Mouse (Mus musculus) CH12.LX (cell line): Measurements from ENCODE around the gene Ubxn4. TPM values are rescaled to one million over a fixed set of nuclear protein-coding genes. Genes with fewer than 3 reads are reported as not detected.

Source experiments
- DNase-seq: peaks from one replicate; pipeline ENCODE4 v3.0.0-alpha.2; 2013; ENCODE audit errors: extremely low read depth
- H3K27ac ChIP-seq: 2 replicates; pipeline ENCODE4 v1.5.1; 2012; ENCODE audit warnings: low read depth, mild to moderate bottlenecking, control low read depth, moderate library complexity; ENCODE audit not compliant: insufficient read depth
- H3K27me3 ChIP-seq: replicated peaks from 2 replicates; pipeline ENCODE3; 2012; ENCODE audit warnings: inconsistent platforms
- H3K36me3 ChIP-seq, 2 experiments: replicated peaks in 1 of 2; 2 replicates each; pipeline versions ENCODE3 to v1.6.1; 2012; ENCODE audit warnings: inconsistent platforms in 1 of 2, low read length in 1 of 2, mild to moderate bottlenecking in 1 of 2, mixed read lengths in 1 of 2, moderate library complexity in 1 of 2; ENCODE audit not compliant: control insufficient read depth in 1 of 2, insufficient read depth in 1 of 2
- H3K4me1 ChIP-seq, 2 experiments: 2 replicates each; pipeline ENCODE4 v1.6.1; 2012; ENCODE audit warnings: inconsistent platforms in 1 of 2, moderate library complexity in 1 of 2; ENCODE audit not compliant: insufficient read depth in 2 of 2, control insufficient read depth in 1 of 2
- H3K4me2 ChIP-seq: 2 replicates; pipeline ENCODE4 v1.6.1; 2012; ENCODE audit warnings: low read depth, mild to moderate bottlenecking, control low read depth; ENCODE audit not compliant: poor library complexity, insufficient read depth, severe bottlenecking
- H3K4me3 ChIP-seq, 3 experiments: fragments of 150-350 bp in 1 of 3; sonication (generic) in 1 of 3; replicated peaks in 1 of 3; 2 replicates each; pipeline versions ENCODE3 to v1.5.1; 2011 to 2012; ENCODE audit warnings: low read depth in 2 of 3, low read length in 2 of 3, mild to moderate bottlenecking in 2 of 3, moderate library complexity in 2 of 3, control low read depth in 1 of 3, improper control_type of control experiment in 1 of 3, inconsistent platforms in 1 of 3, mixed read lengths in 1 of 3; ENCODE audit not compliant: poor library complexity in 1 of 3
- H3K79me2 ChIP-seq: replicated peaks from 2 replicates; pipeline ENCODE4 v1.6.1; 2012; ENCODE audit warnings: mild to moderate bottlenecking, moderate library complexity; ENCODE audit not compliant: control insufficient read depth, poor library complexity, insufficient read depth, severe bottlenecking; ENCODE audit errors: extremely low read depth
- H3K9ac ChIP-seq: 2 replicates; pipeline ENCODE4 v1.6.1; 2012; ENCODE audit warnings: low read depth, mild to moderate bottlenecking, control low read depth, moderate library complexity; ENCODE audit not compliant: insufficient read depth
- H3K9me3 ChIP-seq: replicated peaks from 2 replicates; pipeline ENCODE3; 2012; ENCODE audit warnings: low read length, inconsistent platforms, mixed read lengths
- CTCF ChIP-seq, 2 experiments: IDR thresholded peaks in 1 of 2; conservative IDR thresholded peaks in 1 of 2; 2 replicates each; pipeline ENCODE4 v1.5.1; 2011 to 2012; ENCODE audit warnings: low read depth in 2 of 2, low read length in 2 of 2, improper control_type of control experiment in 1 of 2, inconsistent platforms in 1 of 2, mild to moderate bottlenecking in 1 of 2, moderate library complexity in 1 of 2
- E2F4 ChIP-seq: IDR thresholded peaks from 2 replicates; pipeline ENCODE4 v1.6.1; 2011; ENCODE audit warnings: low read depth, low read length, improper control_type of control experiment; ENCODE audit not compliant: insufficient replicate concordance
- ELF1 ChIP-seq: IDR thresholded peaks from 2 replicates; pipeline ENCODE4 v1.6.1; 2014; ENCODE audit warnings: low read depth, mild to moderate bottlenecking, inconsistent platforms, low read length, improper control_type of control experiment
- EP300 ChIP-seq: IDR thresholded peaks from 2 replicates; pipeline ENCODE4 v1.6.1; 2011; ENCODE audit warnings: low read length, improper control_type of control experiment
- ETS1 ChIP-seq: conservative IDR thresholded peaks from 2 replicates; pipeline ENCODE4 v1.6.1; 2012; ENCODE audit warnings: low read depth, mild to moderate bottlenecking, inconsistent platforms, low read length, improper control_type of control experiment, moderate library complexity
- HCFC1 ChIP-seq: IDR thresholded peaks from 2 replicates; pipeline ENCODE4 v1.6.1; 2012; ENCODE audit warnings: low read depth, mild to moderate bottlenecking, inconsistent platforms, low read length, improper control_type of control experiment
- IRF4 ChIP-seq: IDR thresholded peaks from 2 replicates; pipeline ENCODE4 v1.6.1; 2014; ENCODE audit warnings: low read depth, mild to moderate bottlenecking, inconsistent platforms, low read length, improper control_type of control experiment
- KAT2A ChIP-seq: IDR thresholded peaks from 2 replicates; pipeline ENCODE4 v1.6.1; 2012; ENCODE audit warnings: low read length, improper control_type of control experiment, inconsistent platforms; ENCODE audit not compliant: insufficient replicate concordance
- MAX ChIP-seq: IDR thresholded peaks from 2 replicates; pipeline ENCODE4 v1.6.1; 2011; ENCODE audit warnings: low read length, improper control_type of control experiment
- MAZ ChIP-seq: IDR thresholded peaks from 2 replicates; pipeline ENCODE4 v1.6.1; 2012; ENCODE audit warnings: low read depth, mild to moderate bottlenecking, inconsistent platforms, low read length, improper control_type of control experiment, moderate library complexity
- MEF2A ChIP-seq: IDR thresholded peaks from 2 replicates; pipeline ENCODE4 v1.6.1; 2014; ENCODE audit warnings: low read depth, mild to moderate bottlenecking, inconsistent platforms, low read length, improper control_type of control experiment, borderline replicate concordance
- NELFE ChIP-seq: IDR thresholded peaks from 2 replicates; pipeline ENCODE4 v1.6.1; 2011; ENCODE audit warnings: low read depth, low read length, improper control_type of control experiment
- RAD21 ChIP-seq: IDR thresholded peaks from 2 replicates; pipeline ENCODE4 v1.6.1; 2011; ENCODE audit warnings: low read depth, mild to moderate bottlenecking, low read length, improper control_type of control experiment, moderate library complexity
- RCOR1 ChIP-seq: conservative IDR thresholded peaks from 2 replicates; pipeline ENCODE4 v1.6.1; 2012; ENCODE audit warnings: low read depth, mild to moderate bottlenecking, inconsistent platforms, low read length, improper control_type of control experiment
- SMC3 ChIP-seq: IDR thresholded peaks from 2 replicates; pipeline ENCODE4 v1.6.1; 2011; ENCODE audit warnings: low read depth, low read length, improper control_type of control experiment
- TBP ChIP-seq: conservative IDR thresholded peaks from 2 replicates; pipeline ENCODE4 v1.6.1; 2011; ENCODE audit warnings: low read depth, low read length, improper control_type of control experiment
- TCF12 ChIP-seq: IDR thresholded peaks from 2 replicates; pipeline ENCODE4 v1.6.1; 2014; ENCODE audit warnings: low read depth, mild to moderate bottlenecking, inconsistent platforms, low read length, improper control_type of control experiment
- USF1 ChIP-seq: IDR thresholded peaks from 2 replicates; pipeline ENCODE4 v1.6.1; 2014; ENCODE audit warnings: low read depth, mild to moderate bottlenecking, inconsistent platforms, low read length, improper control_type of control experiment
- ZKSCAN1 ChIP-seq: IDR thresholded peaks from 2 replicates; pipeline ENCODE4 v1.6.1; 2012; ENCODE audit warnings: low read depth, inconsistent platforms, low read length, improper control_type of control experiment, borderline replicate concordance
- ZNF384 ChIP-seq: IDR thresholded peaks from 2 replicates; pipeline ENCODE4 v1.6.1; 2012; ENCODE audit warnings: low read depth, low read length, improper control_type of control experiment, inconsistent platforms
- dilution Hi-C: fragments of 300-500 bp; cut with MboI; formaldehyde crosslinking; loops from 2 replicates; pipeline ENCODE4 v1.14.3; 2020; ENCODE audit warnings: low sequenced_read_pairs; ENCODE audit not compliant: extremely low pct_unique_long_range_greater_than_20kb, extremely low pct_ligation_motif_present
- in situ Hi-C: fragments of 300-500 bp; cut with MboI; formaldehyde crosslinking; loops from 3 replicates; pipeline ENCODE4 v1.14.3; 2019; ENCODE audit warnings: low sequenced_read_pairs, low pct_ligation_motif_present, low pct_unique_long_range_greater_than_20kb, mixed read lengths
- polyA plus RNA-seq: library from polyadenylated mRNA; unstranded; fragments of >175 nt; gene quantifications from 2 replicates; pipeline ENCODE4 v1.2.1, GENCODE M21; 2012; ENCODE audit warnings: low read depth; ENCODE audit not compliant: insufficient read length
- total RNA-seq, 2 experiments: library from RNA; depleted of rRNA; stranded (reverse); fragments of 300-350 nt in 1 of 2; fragments of >200 nt in 1 of 2; gene quantifications; 2 replicates each; pipeline ENCODE4 v1.2.3; 2012 to 2014

Gene Ubxn4
- total and polyA plus RNA-seq, 3 experiments = 38.7 to 110 (median 41.5) TPM

DNA sequence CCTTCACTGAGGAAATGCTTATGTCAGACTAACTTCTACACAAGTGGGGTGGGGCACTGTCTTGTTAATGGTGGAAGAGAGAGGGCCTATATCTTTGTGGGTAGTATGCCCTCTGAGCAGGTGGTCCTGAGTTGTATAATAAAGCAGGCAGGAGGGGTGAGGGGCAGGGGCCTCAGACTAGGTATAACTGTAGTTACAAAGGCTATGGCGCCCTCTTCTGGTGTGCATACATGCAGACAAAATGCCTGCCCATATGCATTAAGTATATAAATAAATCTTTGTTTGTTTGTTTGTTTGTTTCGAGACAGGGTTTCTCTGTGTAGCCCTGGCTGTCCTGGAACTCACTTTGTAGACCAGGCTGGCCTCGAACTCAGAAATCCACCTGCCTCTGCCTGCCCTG, 65.3 kb downstream of the Ubxn4 start:
- in situ Hi-C loops = no loop called here
- Histone ChIP-seq H3K4me2 (no peak overlapping the region), H3K27me3 (no peaks in the 10 kb centered on the region)
- no peak for DNase-seq
- TF ChIP-seq ZNF384 (no peak), ELF1 (no peak), USF1 (no peak), NELFE (no peak), SMC3 (peak; percentile 21; the same call in 1 of the 2 replicates), RCOR1 (no peak), RAD21 (peak; percentile 41), HCFC1 (no peak), MAX (no peak), KAT2A (no peak), TCF12 (no peak), ETS1 (no peak), MEF2A (no peak), EP300 (no peak), IRF4 (no peak), TBP (no peak), MAZ (no peak), ZKSCAN1 (no peak), CTCF (conservative IDR thresholded peaks at IDR 0.05 in 1 of 2, IDR thresholded peaks at IDR 0.05 in 1 of 2; ENCODE audit: low read depth in 2 of 2, low read length in 2 of 2) (peak in 1 of 2 experiments; percentile 39; a peak in 2 of 4 replicates), E2F4 (no peak)
- TF ChIP-seq, all 38 proteins: peak for 3
- no peaks in the 10 kb centered on the region for H3K36me3 ChIP-seq
- no peak overlapping the region for H3K9ac ChIP-seq
- H3K27ac ChIP-seq = no peak overlapping the region
- H3K79me2 ChIP-seq = no peaks in the 10 kb centered on the region
- peaks cover 0 to 7% of the 10 kb centered on the region in 2 experiments; a peak in 1 of 4 replicates for H3K4me1 ChIP-seq
- H3K4me3 ChIP-seq = no peak overlapping the region
- no peaks in the 10 kb centered on the region for H3K9me3 ChIP-seq
- dilution Hi-C loops = no loop called here

DNA sequence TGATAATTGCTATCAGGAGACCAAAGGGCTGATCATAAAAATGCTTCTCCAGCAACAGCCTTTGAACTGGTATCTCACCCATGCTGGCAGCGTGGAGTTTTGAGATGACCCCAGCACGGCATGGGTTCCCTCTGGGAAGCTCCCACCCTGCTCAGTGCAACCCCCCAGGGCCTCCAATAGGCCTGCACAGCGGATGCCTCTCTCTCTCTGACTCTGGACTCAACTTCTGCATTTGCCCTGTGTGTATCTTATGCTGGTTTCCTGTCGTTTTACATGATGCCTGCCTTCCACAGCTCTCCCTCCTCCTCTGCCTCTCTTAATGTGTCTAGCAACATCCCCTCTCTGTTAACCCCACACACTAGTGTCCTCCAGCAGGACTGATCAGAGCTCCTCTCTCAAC, 70.9 kb downstream of the Ubxn4 start:
- Histone ChIP-seq H3K9ac (no peak overlapping the region), H3K27me3 (no peaks in the 10 kb centered on the region), H3K4me2 (no peak overlapping the region), H3K4me3 (no peak overlapping the region), H3K4me1 (peaks cover 0 to 30% of the 10 kb centered on the region in 2 experiments; a peak in 3 of 4 replicates), H3K79me2 (no peaks in the 10 kb centered on the region), H3K36me3 (peaks cover 0 to 2% of the 10 kb centered on the region in 2 experiments), H3K9me3 (no peaks in the 10 kb centered on the region), H3K27ac (no peak overlapping the region)
- DNase-seq = no peak
- in situ Hi-C loops = no loop called here
- dilution Hi-C loops = no loop called here
- TF ChIP-seq HCFC1 = no peak
